Mouse (Mus musculus) Patski (cell line): ENCODE measurements at regions not wholly inside any gene's neighbourhood (a gene's known extent, or its start where the extent isn't known, plus 50 kb on each side); places are given as distances from the start of the nearest gene placed in this dataset.
"Not testable (repeated sequence)": the region's sequence is repeated elsewhere in the genome, so short reads cannot be mapped to it uniquely, and the experiment has no call there.

Experiments
- ATAC-seq: fragments of 100-300 bp; one replicate; pipeline ENCODE4 v1.8.0; 2021
- CTCF ChIA-PET: fragments of 350-600 bp; sonication (Branson Sonifier 250); formaldehyde crosslinking; loops from one replicate; lab custom pipeline; 2022; ENCODE audit warnings: inconsistent platforms; lab: Charles Lee
- POLR2A ChIA-PET: fragments of 350-600 bp; sonication (Branson Sonifier 250); formaldehyde crosslinking; loops from one replicate; lab custom pipeline; 2022; ENCODE audit warnings: antibody characterized with exemption, inconsistent platforms; lab: Charles Lee
- DNase-seq: peaks from one replicate; pipeline ENCODE4 v3.0.0-alpha.2; 2011; ENCODE audit warnings: low read depth, low spot score
- H3K27me3 ChIP-seq: fragments of 371-371 bp; one replicate; pipeline ENCODE4 v1.5.1; 2021
- CTCF ChIP-seq: fragments of 100-300 bp; IDR thresholded peaks from one replicate; pipeline ENCODE4 v1.5.1; 2021
- in situ Hi-C: fragments of 300-500 bp; cut with MboI; formaldehyde crosslinking; loops from 3 replicates; pipeline ENCODE4 v1.11.1; 2018; ENCODE audit warnings: low pct_unique_long_range_greater_than_20kb, mixed read lengths

DNA sequence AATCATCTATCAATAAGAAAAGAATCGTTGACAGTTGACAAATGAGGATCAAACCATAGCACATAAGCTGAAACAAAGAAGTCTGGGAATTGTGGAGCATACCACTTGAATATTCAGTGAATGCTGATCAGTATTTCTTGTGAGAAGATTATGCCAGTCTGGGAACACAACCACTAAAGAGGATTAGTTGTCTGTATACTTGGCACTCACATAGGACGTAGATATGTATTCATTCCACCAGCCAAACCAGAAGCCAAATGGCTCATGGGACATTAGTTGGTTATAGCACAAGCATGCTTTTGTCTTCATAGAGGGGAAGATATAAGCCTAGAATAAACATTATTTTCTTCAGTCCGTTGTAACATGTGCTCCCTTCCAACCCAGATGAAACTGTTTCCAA is 1126.7 kb upstream of the Sel1l start:
- DNase-seq (no peak), ATAC-seq (no peak)
- ChIA-PET CTCF (no interaction called here), POLR2A (no interaction called here)
- TF ChIP-seq CTCF = no peak
- no peaks in the 10 kb centered on the region for H3K27me3 ChIP-seq
- in situ Hi-C loops = no loop called here

DNA sequence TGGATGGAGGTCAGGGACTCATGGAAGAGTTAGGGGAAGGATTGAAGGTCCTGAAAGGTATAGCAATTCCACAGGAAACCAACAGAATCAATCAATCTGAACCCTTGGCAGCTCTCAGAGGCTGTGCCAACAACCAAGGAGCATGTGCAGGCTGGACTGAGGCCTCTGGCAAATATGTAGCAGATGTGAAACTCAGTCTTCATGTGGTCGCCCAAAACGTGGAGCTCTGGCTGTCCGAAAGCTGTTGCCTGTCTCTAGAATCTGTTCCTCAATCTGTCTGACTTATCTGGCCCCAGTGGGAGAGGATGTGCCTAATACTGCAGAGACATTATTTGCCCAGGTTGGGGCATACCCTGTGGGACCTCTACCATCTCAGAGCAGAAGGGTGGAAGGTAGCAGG is 1095.4 kb upstream of the Sel1l start:
- ChIA-PET POLR2A (no interaction called here), CTCF (no interaction called here)
- in situ Hi-C loops = no loop called here
- H3K27me3 ChIP-seq = no peaks in the 10 kb centered on the region
- no peak for TF ChIP-seq CTCF
- ATAC-seq (no peak), DNase-seq (no peak)

DNA sequence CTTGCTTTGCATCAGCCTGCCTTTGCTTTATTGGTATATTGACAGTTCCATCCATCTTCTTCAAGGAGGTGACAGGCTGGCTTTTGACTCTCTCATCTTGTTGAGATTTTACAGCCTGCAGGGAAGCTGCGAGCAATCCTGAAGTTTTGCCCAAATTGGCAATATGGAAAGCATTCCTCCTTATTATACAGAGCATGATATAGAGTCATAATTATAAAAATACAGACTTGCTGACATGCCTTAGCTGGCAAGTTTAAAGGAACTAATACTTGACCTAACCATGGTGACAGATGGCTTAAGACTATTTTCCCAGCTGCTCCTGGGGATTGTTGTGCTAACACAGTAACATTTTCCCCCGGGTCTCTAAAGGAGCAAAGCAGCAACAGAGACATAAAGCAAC is 1078.6 kb upstream of the Sel1l start:
- TF ChIP-seq CTCF = no peak
- ATAC-seq = no peak
- in situ Hi-C loops = no loop called here

DNA sequence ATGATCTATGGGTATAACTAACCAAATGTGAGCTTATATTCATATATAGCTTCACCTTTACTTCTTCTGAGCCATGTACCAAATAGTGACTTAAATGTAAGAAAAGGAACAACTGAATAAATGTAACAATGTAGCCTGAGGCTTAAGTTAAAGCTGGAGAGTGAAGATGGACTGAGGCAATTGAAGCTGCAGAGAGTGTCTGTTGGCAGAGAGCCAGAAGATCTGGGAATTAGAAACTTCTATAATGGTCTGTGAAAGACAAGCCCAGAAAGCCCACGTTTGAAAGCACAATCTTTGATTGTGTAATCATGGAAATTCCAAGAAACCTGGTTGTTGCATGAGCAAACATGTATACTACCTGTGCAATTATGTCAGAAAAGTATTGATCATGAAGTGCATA is 1078.0 kb upstream of the Sel1l start:
- ATAC-seq (no peak), DNase-seq (no peak)
- in situ Hi-C loops = no loop called here
- ChIA-PET CTCF (no interaction called here), POLR2A (no interaction called here)
- H3K27me3 ChIP-seq = no peaks in the 10 kb centered on the region
- TF ChIP-seq CTCF = no peak

More for the DNA sequence above, 1078.6 kb upstream of the Sel1l start:
- no peak for DNase-seq
- POLR2A ChIA-PET = no interaction called here
- no peaks in the 10 kb centered on the region for H3K27me3 ChIP-seq
- CTCF ChIA-PET = no interaction called here

DNA sequence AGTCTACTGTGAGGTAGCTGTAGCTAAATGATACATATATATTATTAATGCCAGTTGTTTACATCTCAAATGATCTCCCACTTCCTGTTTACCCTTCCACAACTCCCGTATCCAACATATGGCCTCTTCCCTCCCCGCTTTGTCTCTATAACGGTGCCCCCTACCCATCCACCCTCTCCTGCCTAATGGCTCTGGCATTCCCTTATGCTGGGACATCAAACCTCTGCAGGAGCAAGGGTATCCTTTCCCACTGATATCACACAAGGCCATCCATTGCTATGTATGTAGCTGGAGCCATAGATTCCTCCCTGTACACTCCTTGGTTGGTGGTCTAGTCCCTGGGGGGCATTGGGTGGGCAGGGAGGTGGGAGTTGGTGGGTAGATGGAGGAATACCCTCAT is 1071.0 kb upstream of the Sel1l start:
- ATAC-seq = no peak
- no peak for TF ChIP-seq CTCF

DNA sequence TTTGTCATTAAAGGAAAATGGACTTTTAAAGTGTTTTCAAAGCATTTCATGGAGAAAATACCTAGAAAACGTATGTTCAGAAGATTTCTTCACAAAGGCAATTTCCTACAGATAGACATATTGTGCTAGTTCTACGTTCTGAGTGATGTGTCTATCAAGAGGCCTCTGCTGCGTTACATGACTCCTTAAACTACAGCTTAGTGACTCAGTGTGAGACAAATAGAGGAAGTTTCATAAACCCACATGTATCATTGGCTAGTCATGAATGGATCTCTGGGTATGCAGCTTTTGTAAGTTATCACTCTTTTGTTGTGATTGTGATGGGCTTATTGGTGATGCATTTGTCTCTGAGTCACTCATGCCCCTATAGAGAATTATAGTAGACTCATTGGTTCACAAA is 1067.3 kb upstream of the Sel1l start:
- in situ Hi-C loops = no loop called here
- no peak for ATAC-seq
- no peaks in the 10 kb centered on the region for H3K27me3 ChIP-seq
- ChIA-PET POLR2A (no interaction called here), CTCF (no interaction called here)
- no peak for DNase-seq
- no peak for TF ChIP-seq CTCF

More for the DNA sequence above, 1071.0 kb upstream of the Sel1l start:
- in situ Hi-C loops = no loop called here
- no peak for DNase-seq
- H3K27me3 ChIP-seq = no peaks in the 10 kb centered on the region
- ChIA-PET CTCF (no interaction called here), POLR2A (no interaction called here)

DNA sequence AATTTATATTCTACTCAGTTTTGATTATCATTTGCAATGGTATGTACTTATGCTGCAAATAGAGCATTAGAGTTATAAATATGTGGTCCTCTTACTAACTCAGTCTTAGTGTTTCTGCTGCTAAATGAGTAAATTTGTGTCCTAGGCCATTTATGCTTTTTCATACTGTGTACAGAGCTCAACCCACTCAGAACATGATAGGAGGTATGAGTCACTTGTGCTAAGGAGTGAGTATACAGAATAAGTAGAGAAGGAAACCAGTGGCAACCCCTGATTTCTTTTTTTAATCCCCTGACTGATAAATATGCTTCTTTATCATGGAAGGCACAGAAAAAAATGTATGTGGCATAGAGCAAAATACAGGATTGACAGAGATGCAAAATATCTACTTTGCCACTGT is 1066.8 kb upstream of the Sel1l start:
- ATAC-seq = no peak
- TF ChIP-seq CTCF = no peak
- no peak for DNase-seq
- POLR2A ChIA-PET = no interaction called here
- CTCF ChIA-PET = no interaction called here
- H3K27me3 ChIP-seq = no peaks in the 10 kb centered on the region
- in situ Hi-C loops = no loop called here

DNA sequence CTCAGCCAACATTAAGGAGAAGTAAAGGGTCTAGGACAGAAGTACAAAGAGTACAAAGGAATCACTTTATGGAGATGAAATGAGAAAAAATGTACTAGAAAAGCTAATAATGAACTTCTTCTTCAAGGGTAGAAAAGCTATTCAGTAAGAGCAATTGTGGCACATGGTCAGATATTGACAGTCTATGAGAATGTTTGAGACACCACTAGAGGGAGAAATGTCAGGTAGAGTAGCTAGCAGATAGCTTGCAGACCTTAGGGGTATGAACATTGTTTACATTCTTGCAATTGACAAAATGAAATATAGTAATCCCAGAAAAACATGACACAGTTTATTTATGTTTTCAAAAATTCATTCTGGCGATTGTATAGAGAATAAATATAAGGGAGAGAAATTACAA is 1066.2 kb upstream of the Sel1l start:
- ATAC-seq = no peak
- POLR2A ChIA-PET = no interaction called here
- in situ Hi-C loops = no loop called here
- no peaks in the 10 kb centered on the region for H3K27me3 ChIP-seq
- CTCF ChIA-PET = no interaction called here
- no peak for TF ChIP-seq CTCF
- no peak for DNase-seq

DNA sequence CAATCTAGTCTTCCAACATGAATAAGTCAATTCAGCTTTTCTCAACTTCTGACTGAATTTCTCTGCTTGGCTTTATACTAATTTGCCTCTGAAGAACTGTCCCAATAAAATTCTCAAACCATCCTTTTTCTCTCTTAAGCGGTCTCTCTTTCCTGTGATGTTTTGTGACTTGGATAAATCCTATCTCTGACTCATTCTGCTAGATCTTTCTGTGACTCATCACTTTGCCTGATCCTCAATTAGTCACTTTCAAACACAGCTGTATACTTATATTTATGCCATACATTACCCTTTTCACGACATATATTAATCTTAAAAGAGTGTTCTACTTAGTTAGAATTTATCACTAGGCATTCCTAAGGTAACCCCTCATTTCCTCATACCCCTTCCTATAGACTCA is 1055.4 kb upstream of the Sel1l start:
- in situ Hi-C loops = no loop called here
- ATAC-seq (no peak), DNase-seq (no peak)
- H3K27me3 ChIP-seq = no peaks in the 10 kb centered on the region
- ChIA-PET CTCF (no interaction called here), POLR2A (no interaction called here)
- TF ChIP-seq CTCF = no peak

DNA sequence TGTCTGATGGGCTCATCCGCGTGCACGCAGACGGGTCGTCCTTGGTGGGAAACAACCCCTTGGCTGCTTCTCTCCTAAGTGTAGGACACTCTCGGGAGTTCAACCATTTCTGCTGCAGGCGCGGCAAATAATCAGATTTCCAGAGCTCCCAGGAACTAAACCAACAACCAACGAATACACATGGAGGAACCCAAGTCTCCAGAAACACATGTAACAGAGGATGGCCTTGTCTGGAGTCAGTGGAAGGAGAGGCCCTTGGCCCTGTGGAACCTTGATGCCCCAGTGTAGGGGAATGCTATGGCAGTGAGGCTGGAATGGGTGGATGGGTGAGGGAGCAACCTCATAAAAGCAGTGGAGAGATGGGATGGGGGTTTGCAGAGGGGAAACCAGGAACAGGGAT is 1043.4 kb upstream of the Sel1l start:
- in situ Hi-C loops = no loop called here
- ChIA-PET POLR2A (no interaction called here), CTCF (no interaction called here)
- ATAC-seq (no peak), DNase-seq (no peak)
- H3K27me3 ChIP-seq = no peaks in the 10 kb centered on the region
- TF ChIP-seq CTCF = no peak

DNA sequence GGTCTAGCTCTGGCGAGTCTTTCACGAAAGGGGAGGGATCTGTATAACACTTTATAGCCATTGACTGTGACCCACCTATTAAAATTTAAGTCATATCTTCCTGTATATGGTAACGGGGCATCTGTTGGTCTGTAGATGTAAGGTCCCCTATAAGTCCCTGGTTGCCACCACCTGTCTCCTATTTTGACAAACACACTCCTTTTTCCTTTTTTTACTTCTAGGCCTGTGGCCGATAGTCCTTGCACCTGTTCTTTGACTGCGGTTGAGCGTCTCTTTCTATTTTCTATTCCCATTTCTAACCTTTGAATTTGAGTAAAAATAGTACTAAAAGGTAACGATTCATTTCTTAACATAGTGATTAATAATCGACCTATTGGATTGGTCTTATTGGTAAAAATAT is 1042.7 kb upstream of the Sel1l start:
- in situ Hi-C loops, CTCF ChIA-PET, DNase-seq, ATAC-seq, POLR2A ChIA-PET, H3K27me3 ChIP-seq: not testable (repeated sequence)

DNA sequence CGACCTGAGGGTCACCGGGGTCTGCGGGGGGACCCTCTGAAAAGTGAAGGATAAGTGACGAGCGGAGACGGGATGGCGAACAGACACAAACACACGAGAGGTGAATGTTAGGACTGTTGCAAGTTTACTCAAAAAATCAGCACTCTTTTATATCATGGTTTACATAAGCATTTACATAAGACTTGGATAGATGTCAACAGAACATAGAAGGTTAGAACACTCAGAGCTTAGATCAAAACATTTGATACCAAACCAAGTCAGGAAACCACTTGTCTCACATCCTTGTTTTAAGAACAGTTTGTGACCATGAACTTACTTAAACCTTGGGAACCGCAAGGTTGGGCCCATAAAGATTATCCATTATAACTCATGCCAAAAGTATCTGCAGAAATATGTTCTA is 1042.2 kb upstream of the Sel1l start:
- ATAC-seq, in situ Hi-C loops, POLR2A ChIA-PET, CTCF ChIA-PET, H3K27me3 ChIP-seq, DNase-seq: not testable (repeated sequence)
